Comparison of ENCODE assay signal across 8 mouse cellular contexts in the genomic region with DNA sequence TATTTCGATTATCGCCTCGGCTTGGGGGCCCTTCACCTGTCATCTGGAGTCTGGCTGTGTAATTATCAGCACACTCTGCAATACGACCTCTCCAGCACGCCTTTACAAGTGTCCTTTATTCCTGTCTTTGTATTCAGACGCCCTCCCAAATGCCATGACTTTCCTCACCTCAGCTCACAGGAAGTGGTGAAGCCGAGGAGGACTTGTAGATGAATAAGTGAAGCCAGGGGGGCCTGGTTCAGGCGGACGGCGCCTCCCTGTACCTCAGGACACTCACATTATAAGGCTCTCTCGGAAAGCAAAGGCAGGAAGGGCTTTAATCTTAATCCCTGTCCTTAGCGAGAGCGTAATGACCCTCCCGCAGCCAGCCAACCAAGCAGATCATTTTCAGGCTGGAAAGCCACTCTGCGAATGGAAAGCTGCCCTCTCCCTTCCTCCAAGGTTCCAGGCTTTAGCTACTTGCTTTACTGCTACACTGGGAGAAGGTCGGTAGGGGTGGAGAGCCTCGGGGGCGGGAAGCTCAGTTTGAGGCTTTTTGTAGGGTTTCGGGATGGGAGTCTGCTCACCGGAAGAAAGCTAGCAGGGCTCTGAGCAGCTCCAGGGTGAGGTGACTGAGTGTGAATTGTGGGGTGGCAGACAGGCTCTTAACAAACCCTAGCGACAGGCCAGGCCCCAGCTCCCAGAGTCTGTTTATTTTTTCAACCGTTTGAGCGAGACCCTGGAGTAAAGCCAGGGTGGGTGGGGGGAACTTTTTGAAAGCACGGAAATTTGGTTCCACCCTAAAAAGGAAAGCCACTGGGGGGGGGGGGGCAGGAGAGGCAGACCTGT. TPM values are rescaled to one million over a fixed set of nuclear protein-coding genes. Genes with fewer than 3 reads are reported as not detected.
A peak's percentile ranks its signal among the peaks of the same experiment; 100 is the strongest.
DNase-seq lines count a peak whose midpoint lies in the region; ATAC-seq and TF ChIP-seq lines count a peak whose summit lies in the region.

No protein-coding gene starts in this region.

- peak; percentile 53 for DNase-seq in embryo, embryonic 10 days (ENCODE audit: low spot score)
- DNase-seq in embryo, embryonic 9.5 days (ENCODE audit: extremely low spot score), result no peak
- peak; percentile 50 for DNase-seq in MN1 (ENCODE audit: low spot score)
- peak; percentile 61 for DNase-seq in hindbrain, embryonic 11.5 days (ENCODE audit: low spot score)
- peak; percentile 36 for DNase-seq in liver
- DNase-seq in ovary, postnatal 36 days (ENCODE audit: low spot score), result no peak

- peak overlapping the region; percentile 82 for H3K4me2 ChIP-seq in hindbrain, embryonic 11.5 days (replicated peaks; ENCODE audit: low read depth, low read length)
- H3K4me2 ChIP-seq in myocyte (ENCODE audit: low read depth), result peak overlapping the region; percentile 96

- H3ac ChIP-seq in myocyte (ENCODE audit: control insufficient read depth, insufficient read length), result peak overlapping the region; percentile 62

- no peaks in the 10 kb centered on the region for H3K9me3 ChIP-seq in hindbrain, embryonic 11.5 days (ENCODE audit: control insufficient read depth, low read length)

- ATAC-seq in hindbrain, embryonic 11.5 days (ENCODE audit: low FRiP score), result no peak

- H3K27ac ChIP-seq in embryonic fibroblast, embryonic 13.5 days (ENCODE audit: insufficient read depth, low read length), result peak overlapping the region; percentile 96
- H3K27ac ChIP-seq in hindbrain, embryonic 11.5 days (ENCODE audit: low read depth, low read length), result peak overlapping the region; percentile 88

- WGBS in hindbrain, embryonic 11.5 days, result under 1% methylated on average over 24 of the region's 24 CpGs

- no peaks in the 10 kb centered on the region for H3K36me3 ChIP-seq in hindbrain, embryonic 11.5 days (ENCODE audit: control insufficient read depth, insufficient read depth, low read length)
- peaks cover 38% of the 10 kb centered on the region for H3K36me3 ChIP-seq in myocyte (ENCODE audit: control insufficient read depth, insufficient read depth)

- H3K9ac ChIP-seq in hindbrain, embryonic 11.5 days (ENCODE audit: low read depth, low read length), result peak overlapping the region; percentile 99

- H3K79me2 ChIP-seq in myocyte (ENCODE audit: control insufficient read depth, insufficient read depth), result peaks cover 97% of the 10 kb centered on the region

- H3K4me3 ChIP-seq in embryonic fibroblast, embryonic 13.5 days (ENCODE audit: insufficient read depth, low read length), result peak overlapping the region; percentile 72
- peak overlapping the region; percentile 89 for H3K4me3 ChIP-seq in hindbrain, embryonic 11.5 days (ENCODE audit: low read depth, low read length)
- H3K4me3 ChIP-seq in myocyte, result peak overlapping the region; percentile 94

- TF ChIP-seq CTCF in embryonic fibroblast, embryonic 13.5 days (IDR thresholded peaks at IDR 0.05; ENCODE audit: borderline replicate concordance, insufficient read depth, low read length), result no peak

- TF ChIP-seq POLR2A in embryonic fibroblast, embryonic 13.5 days (IDR thresholded peaks at IDR 0.05; ENCODE audit: low read depth, low read length), result peak; percentile 57
- no peak for TF ChIP-seq POLR2A in myocyte (IDR thresholded peaks at IDR 0.05; ENCODE audit: insufficient read length, low read depth)

- no peaks in the 10 kb centered on the region for H3K27me3 ChIP-seq in hindbrain, embryonic 11.5 days (ENCODE audit: control insufficient read depth, insufficient read depth, low read length)
- no peaks in the 10 kb centered on the region for H3K27me3 ChIP-seq in myocyte (ENCODE audit: control insufficient read depth, insufficient read depth, insufficient read length)

- H3K4me1 ChIP-seq in embryonic fibroblast, embryonic 13.5 days (ENCODE audit: control insufficient read depth, insufficient read depth, low read length), result peaks cover 14% of the 10 kb centered on the region; the same call in 1 of the 2 replicates
- peaks cover 16% of the 10 kb centered on the region for H3K4me1 ChIP-seq in hindbrain, embryonic 11.5 days (replicated peaks; ENCODE audit: control insufficient read depth, insufficient read depth, low read length)

TF ChIP-seq in myocyte, 11 proteins besides CTCF, POLR2A, EP300 and RAD21:
- TF ChIP-seq MYOG (IDR thresholded peaks at IDR 0.05; ENCODE audit: control insufficient read depth in 1 of 3, insufficient read depth in 1 of 3, insufficient read length in 2 of 3, low read depth in 2 of 3) (no peak), POLR2AphosphoS2 (IDR thresholded peaks at IDR 0.05; ENCODE audit: insufficient read length, low read depth) (peak; percentile 69)
TF ChIP-seq in myocyte: peak in this region for 1.

RNA-seq across cellular contexts. Expression of a gene that starts 16.6 kb away (rescaled TPM):
- 174 and 210 TPM in 2 replicates for polyA plus RNA-seq in embryonic fibroblast, embryonic 13.5 days (2011; ENCODE audit: insufficient read length, low read depth, missing spikeins)
- polyA plus RNA-seq in hindbrain, embryonic 11.5 days (2014; fragmentation: Nextera tagmentation; extraction: Ambion mirVana), result 149 and 181 TPM in 2 replicates
- polyA plus RNA-seq in myocyte (2012; fragmentation: generic; extraction: Trizol), result 361 TPM

RNA-seq across cellular contexts. Expression of a gene that starts 30.6 kb away (rescaled TPM):
- polyA plus RNA-seq in embryonic fibroblast, embryonic 13.5 days (2011; ENCODE audit: insufficient read length, low read depth, missing spikeins), result not detected in 2 replicates
- not detected in 2 replicates for polyA plus RNA-seq in hindbrain, embryonic 11.5 days (2014; fragmentation: Nextera tagmentation; extraction: Ambion mirVana)
- polyA plus RNA-seq in myocyte (2012; fragmentation: generic; extraction: Trizol), result not detected

RNA-seq across cellular contexts. Expression of a gene that starts 46.7 kb away (rescaled TPM):
- 218 and 298 TPM in 2 replicates for polyA plus RNA-seq in embryonic fibroblast, embryonic 13.5 days (2011; ENCODE audit: insufficient read length, low read depth, missing spikeins)
- 152 and 169 TPM in 2 replicates for polyA plus RNA-seq in hindbrain, embryonic 11.5 days (2014; fragmentation: Nextera tagmentation; extraction: Ambion mirVana)
- polyA plus RNA-seq in myocyte (2012; fragmentation: generic; extraction: Trizol), result 294 TPM

Comparison
In these comparisons a context has a peak if more than half of its experiments do, and no peak if none do; other contexts are left out.
1. DNase-seq: peak in embryo, embryonic 10 days (single experiment), MN1 (single experiment), hindbrain, embryonic 11.5 days (single experiment) and liver (single experiment); none in embryo, embryonic 9.5 days (single experiment) and ovary, postnatal 36 days (single experiment).
2. Peak in every context shown above with its lines, with median percentiles within 50 percentile points of each other: H3K4me3 ChIP-seq.